Mouse (Mus musculus): ENCODE measurements at regions not wholly inside any gene's neighbourhood (a gene's known extent, or its start where the extent isn't known, plus 50 kb on each side); places are given as distances from the start of the nearest gene placed in this dataset.
A peak's percentile ranks its signal among the peaks of the same experiment; 100 is the strongest.

DNA sequence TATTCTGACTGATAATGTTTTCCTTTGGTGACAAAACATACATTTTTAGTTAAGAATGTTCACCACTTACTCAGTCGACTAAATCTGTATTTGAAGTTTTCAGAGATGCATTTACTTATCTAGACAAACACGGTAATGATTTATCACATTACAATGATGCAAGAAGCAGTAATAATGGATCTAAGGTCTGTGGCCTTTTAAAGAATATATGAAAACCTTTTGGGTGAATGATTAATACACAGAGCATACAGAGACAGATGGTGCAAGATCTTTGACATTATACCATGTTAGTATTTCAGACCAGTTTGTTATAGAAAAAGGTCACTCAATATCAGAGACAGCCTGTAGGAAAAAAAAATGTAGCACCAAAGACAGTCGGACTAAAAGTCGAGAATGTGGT is 1004.2 kb upstream of the Ncam2 start:
- DNase-seq (ENCODE audit: low spot score) = no peak

DNA sequence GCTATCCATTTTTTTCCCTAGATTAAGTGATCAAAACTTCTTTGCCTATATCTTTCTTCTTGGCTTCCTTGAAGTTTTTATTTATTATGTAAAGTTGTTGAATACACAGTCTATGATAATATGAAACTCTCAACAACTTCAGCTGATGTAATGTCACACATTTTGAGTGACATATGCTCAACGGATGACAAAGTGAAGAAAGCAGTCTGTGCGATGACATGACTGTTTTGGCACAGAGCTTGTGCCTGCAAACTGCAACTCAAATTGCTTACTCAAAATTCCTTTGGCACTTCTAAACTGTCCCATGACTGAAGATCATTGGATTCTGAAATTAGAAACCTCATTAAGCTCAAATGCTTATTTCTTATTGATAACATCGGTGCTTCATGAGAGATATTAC is 997.7 kb upstream of the Ncam2 start:
- no peak for DNase-seq (ENCODE audit: low spot score)

DNA sequence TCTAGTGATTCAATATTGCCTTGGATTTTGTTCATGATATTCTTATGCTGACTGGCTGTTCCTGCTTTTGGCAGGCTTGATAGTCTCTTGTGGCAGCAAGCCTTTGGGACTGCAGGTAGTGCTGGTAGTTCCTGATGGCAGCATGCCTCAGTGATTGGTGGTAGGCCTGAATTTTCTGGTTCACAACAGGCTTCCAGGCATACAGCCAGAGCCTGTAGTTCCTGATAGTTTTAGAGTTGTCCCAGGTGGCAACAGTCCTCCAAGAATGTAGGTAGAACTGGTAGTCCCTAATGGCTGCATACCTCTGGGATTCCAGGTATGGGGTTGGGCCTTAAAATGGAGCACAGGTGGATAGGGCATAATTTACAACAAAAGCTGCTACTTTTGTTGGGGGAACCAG is 987.7 kb upstream of the Ncam2 start:
- DNase-seq (ENCODE audit: low spot score) = no peak

DNA sequence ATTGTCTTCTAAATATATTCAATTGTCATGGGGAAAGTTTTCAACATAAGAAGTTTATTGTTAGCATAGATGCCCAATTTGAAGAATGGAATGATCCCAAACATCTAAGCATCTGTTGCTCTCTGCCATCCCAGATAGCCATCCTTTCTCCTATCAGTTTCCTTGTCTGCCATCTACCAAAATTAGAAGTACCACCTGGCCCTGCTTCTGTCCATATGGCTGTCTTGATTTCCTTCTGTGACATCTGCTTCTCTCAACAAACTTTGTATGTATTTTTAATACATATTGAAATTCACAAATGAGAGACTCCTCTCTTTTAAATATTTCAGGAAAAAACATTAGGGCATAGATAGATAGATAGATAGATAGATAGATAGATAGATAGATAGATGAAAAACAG is 945.1 kb upstream of the Ncam2 start:
- DNase-seq (ENCODE audit: low spot score) = no peak

DNA sequence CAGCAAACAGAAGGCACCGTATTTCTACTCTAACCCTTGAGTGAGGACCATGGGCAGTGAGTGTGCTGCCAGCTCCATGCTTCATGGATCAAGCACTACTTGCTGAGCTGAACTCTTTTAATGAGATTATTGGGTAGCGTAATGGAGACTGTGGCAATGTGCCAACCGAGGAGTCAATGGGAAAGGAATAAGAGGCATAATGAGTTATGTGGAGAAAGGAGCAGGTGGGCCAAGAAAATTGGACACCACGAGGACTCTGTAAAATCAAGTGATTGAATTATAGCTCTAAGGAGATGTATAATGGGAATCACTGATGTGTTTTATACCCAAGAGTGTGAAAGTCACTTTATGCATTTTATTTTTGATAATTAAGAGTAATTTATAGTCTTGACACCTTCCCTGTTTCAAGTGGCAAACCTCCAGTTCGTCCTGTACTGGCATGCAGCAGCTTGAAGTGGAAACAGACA is 934.3 kb upstream of the Ncam2 start:
- peak; percentile 0 for DNase-seq (ENCODE audit: low spot score)

DNA sequence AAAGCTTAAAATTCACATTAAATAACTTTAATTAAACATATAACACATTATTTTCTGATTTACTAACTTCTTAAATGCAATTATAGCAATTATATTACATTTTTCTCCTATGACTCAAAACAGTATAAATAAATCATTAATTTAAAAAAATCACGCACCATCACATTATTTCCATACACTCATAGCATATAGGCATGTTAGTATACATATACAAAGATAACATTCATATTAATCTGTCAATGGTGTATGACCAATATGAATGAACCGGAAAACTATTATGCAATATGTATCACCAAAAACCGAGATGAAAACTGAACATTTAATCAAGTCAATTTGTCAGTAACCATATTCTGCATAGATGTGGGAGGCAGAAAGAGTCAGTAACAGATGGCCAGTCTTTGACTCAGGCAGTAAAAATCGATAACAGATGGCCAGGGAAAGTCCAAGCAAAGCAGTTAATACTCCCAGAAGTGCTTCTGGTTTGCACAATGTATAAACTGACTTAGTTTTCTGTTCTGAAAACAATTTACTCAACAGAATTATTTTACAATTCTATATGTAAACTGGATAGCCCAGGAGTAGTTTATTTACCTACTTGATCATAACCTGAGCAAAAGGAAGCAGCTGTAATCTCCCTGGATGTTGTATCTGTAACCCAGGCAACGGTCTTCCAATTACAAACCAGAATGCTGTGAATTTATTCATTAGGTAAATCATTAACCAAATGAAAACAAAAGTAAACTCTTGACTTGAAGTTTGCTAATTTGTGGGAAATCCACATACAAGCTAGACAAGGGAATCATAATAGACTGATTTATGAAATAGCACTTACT is 928.0 kb upstream of the Ncam2 start:
- no peak for DNase-seq (ENCODE audit: low spot score)
